Mouse (Mus musculus) C2C12 (cell line): ENCODE measurements around the gene Rpl26. TPM values are rescaled to one million over a fixed set of nuclear protein-coding genes. Genes with fewer than 3 reads are reported as not detected.
A peak's percentile ranks its signal among the peaks of the same experiment; 100 is the strongest.

Source experiments
- H3K27me3 ChIP-seq: one replicate; pipeline ENCODE4 v1.6.1; 2011; ENCODE audit not compliant: control insufficient read depth, insufficient read depth, insufficient read length
- H3K36me3 ChIP-seq: one replicate; pipeline ENCODE4 v1.6.1; 2011; ENCODE audit not compliant: control insufficient read depth, insufficient read depth
- H3K4me3 ChIP-seq: one replicate; pipeline ENCODE4 v1.5.1; 2011; ENCODE audit warnings: mild to moderate bottlenecking, control low read depth; ENCODE audit not compliant: poor library complexity, insufficient read depth, severe bottlenecking
- H3K79me2 ChIP-seq: one replicate; pipeline ENCODE4 v1.6.1; 2011; ENCODE audit not compliant: control insufficient read depth, insufficient read depth
- H3K79me3 ChIP-seq: one replicate; pipeline ENCODE4 v1.6.1; 2011; ENCODE audit warnings: low read depth, control low read depth
- H3ac ChIP-seq: one replicate; pipeline ENCODE3; 2011; ENCODE audit warnings: low read depth; ENCODE audit not compliant: control insufficient read depth, insufficient read length
- CEBPB ChIP-seq: IDR thresholded peaks from one replicate; pipeline ENCODE4 v1.6.1; 2011; ENCODE audit warnings: low read depth, mild to moderate bottlenecking, control low read depth, moderate library complexity
- CTCF ChIP-seq: IDR thresholded peaks from one replicate; pipeline ENCODE4 v1.5.1; 2011; ENCODE audit not compliant: control insufficient read depth, insufficient read depth, insufficient read length
- FOSL1 ChIP-seq: IDR thresholded peaks from one replicate; pipeline ENCODE4 v1.8.0; 2011; ENCODE audit warnings: mild to moderate bottlenecking, low read length; ENCODE audit not compliant: poor library complexity, insufficient read depth, severe bottlenecking
- MAX ChIP-seq: IDR thresholded peaks from one replicate; pipeline ENCODE4 v1.6.1; 2011; ENCODE audit warnings: mild to moderate bottlenecking, control low read depth
- MYOD1 ChIP-seq: IDR thresholded peaks from one replicate; pipeline ENCODE4 v1.6.1; 2011; ENCODE audit warnings: low read depth; ENCODE audit not compliant: control insufficient read depth, insufficient read length
- MYOG ChIP-seq: IDR thresholded peaks from one replicate; pipeline ENCODE4 v1.6.1; 2011; ENCODE audit not compliant: control insufficient read depth, insufficient read length; ENCODE audit errors: extremely low read depth
- USF1 ChIP-seq: IDR thresholded peaks from one replicate; pipeline ENCODE4 v1.6.1; 2011; ENCODE audit warnings: low read depth, mild to moderate bottlenecking, control low read depth, moderate library complexity
- polyA plus RNA-seq: library from polyadenylated mRNA; unstranded; fragments of >200 nt; fragmentation: generic; extraction: Trizol; gene quantifications from one replicate; pipeline ENCODE4 v1.2.1, GENCODE M21; 2012; ENCODE audit warnings: missing spikeins

The Rpl26 gene
- polyA plus RNA-seq, 1 experiment = 625 TPM

GRCm38 (mm10) chr11:68891823-68892222 lies 9.6 kb upstream of the Rpl26 start:
- Histone ChIP-seq H3K36me3 (no peaks in the 10 kb centered on the region), H3ac (no peak overlapping the region), H3K4me3 (no peak overlapping the region), H3K79me2 (no peaks in the 10 kb centered on the region), H3K27me3 (peaks cover 36% of the 10 kb centered on the region), H3K79me3 (no peaks in the 10 kb centered on the region)
- TF ChIP-seq USF1 (no peak), MYOG (no peak), CTCF (no peak), FOSL1 (no peak), CEBPB (no peak)

GRCm38 (mm10) chr11:68892233-68892832 lies 9.1 kb upstream of the Rpl26 start:
- Histone ChIP-seq H3ac (no peak overlapping the region), H3K27me3 (peaks cover 35% of the 10 kb centered on the region), H3K36me3 (no peaks in the 10 kb centered on the region), H3K79me3 (no peaks in the 10 kb centered on the region), H3K4me3 (no peak overlapping the region), H3K79me2 (no peaks in the 10 kb centered on the region)
- TF ChIP-seq CTCF = no peak
- no peak for TF ChIP-seq CEBPB
- TF ChIP-seq FOSL1 = no peak
- TF ChIP-seq MYOD1 = no peak
- TF ChIP-seq MYOG = no peak
- TF ChIP-seq USF1 = no peak
- TF ChIP-seq MAX = no peak

- no peaks in the 10 kb centered on the region for H3K79me3 ChIP-seq
- no peak overlapping the region for H3ac ChIP-seq
- H3K27me3 ChIP-seq = peaks cover 23% of the 10 kb centered on the region
- no peaks in the 10 kb centered on the region for H3K36me3 ChIP-seq
- no peaks in the 10 kb centered on the region for H3K79me2 ChIP-seq
- H3K4me3 ChIP-seq = no peak overlapping the region
- TF ChIP-seq MYOG = no peak
- TF ChIP-seq FOSL1 = no peak
- TF ChIP-seq CTCF = no peak
- TF ChIP-seq CEBPB = no peak
- TF ChIP-seq USF1 = no peak
- TF ChIP-seq MYOD1 = no peak
Measured at GRCm38 (mm10) chr11:68893911-68894464, 7.4 kb upstream of the Rpl26 start.

- Histone ChIP-seq H3ac (no peak overlapping the region), H3K4me3 (no peak overlapping the region), H3K79me2 (no peaks in the 10 kb centered on the region), H3K36me3 (no peaks in the 10 kb centered on the region), H3K27me3 (peaks cover 20% of the 10 kb centered on the region), H3K79me3 (no peaks in the 10 kb centered on the region)
- TF ChIP-seq MAX (no peak), CEBPB (no peak), FOSL1 (no peak), USF1 (no peak), CTCF (no peak), MYOD1 (no peak), MYOG (no peak)
Measured at GRCm38 (mm10) chr11:68896247-68896646, 5.1 kb upstream of the Rpl26 start.

GRCm38 (mm10) chr11:68897120-68897519 lies 4.3 kb upstream of the Rpl26 start:
- no peak overlapping the region for H3K4me3 ChIP-seq
- peaks cover 19% of the 10 kb centered on the region for H3K27me3 ChIP-seq
- H3K79me3 ChIP-seq = peaks cover 5% of the 10 kb centered on the region
- peaks cover 4% of the 10 kb centered on the region for H3K36me3 ChIP-seq
- TF ChIP-seq MYOD1 (no peak), MAX (no peak), USF1 (no peak), CTCF (peak; percentile 19)
- H3ac ChIP-seq = no peak overlapping the region
- peaks cover 8% of the 10 kb centered on the region for H3K79me2 ChIP-seq

- Histone ChIP-seq H3K27me3 (peaks cover 11% of the 10 kb centered on the region), H3K79me3 (peaks cover 12% of the 10 kb centered on the region), H3K4me3 (no peak overlapping the region), H3K36me3 (peaks cover 11% of the 10 kb centered on the region), H3K79me2 (peaks cover 15% of the 10 kb centered on the region), H3ac (no peak overlapping the region)
- TF ChIP-seq MYOD1 = peak; percentile 16
- no peak for TF ChIP-seq FOSL1
- TF ChIP-seq CEBPB = no peak
- TF ChIP-seq CTCF = no peak
- TF ChIP-seq USF1 = peak; percentile 67
- no peak for TF ChIP-seq MYOG
- TF ChIP-seq MAX = no peak
Measured at GRCm38 (mm10) chr11:68897838-68898237, 3.5 kb upstream of the Rpl26 start.
